Mouse (Mus musculus) erythroblast, embryonic 14.5 days (primary cell): ENCODE results near the gene Ip6k3. TPM values are rescaled to one million over a fixed set of nuclear protein-coding genes. Genes with fewer than 3 reads are reported as not detected.
A peak's percentile ranks its signal among the peaks of the same experiment; 100 is the strongest.

ENCODE experiments used
- H3K27me3 ChIP-seq: 2 replicates; pipeline ENCODE4 v1.6.1; 2012; ENCODE audit warnings: inconsistent platforms; ENCODE audit not compliant: control insufficient read depth
- H3K36me3 ChIP-seq: 2 replicates; pipeline ENCODE4 v1.6.1; 2012; ENCODE audit warnings: mild to moderate bottlenecking, inconsistent platforms; ENCODE audit not compliant: control insufficient read depth
- H3K4me1 ChIP-seq: 2 replicates; pipeline ENCODE4 v1.6.1; 2012; ENCODE audit warnings: inconsistent platforms; ENCODE audit not compliant: control insufficient read depth
- H3K4me3 ChIP-seq: replicated peaks from 2 replicates; pipeline ENCODE3; 2012; ENCODE audit warnings: moderate library complexity, mild to moderate bottlenecking, inconsistent platforms
- H3K9me3 ChIP-seq: 2 replicates; pipeline ENCODE4 v1.6.1; 2012; ENCODE audit warnings: low read length, inconsistent platforms, mixed read lengths; ENCODE audit not compliant: control insufficient read depth
- GATA1 ChIP-seq: IDR thresholded peaks from 2 replicates; pipeline ENCODE4 v1.6.1; 2012; ENCODE audit warnings: low read length, inconsistent platforms, mixed read lengths
- TAL1 ChIP-seq: IDR thresholded peaks from 3 replicates; pipeline ENCODE4 v1.6.1; 2012; ENCODE audit warnings: low read length, inconsistent platforms, mixed read lengths
- polyA plus RNA-seq: library from polyadenylated mRNA; stranded (reverse); fragments of >175 nt; gene quantifications from 2 replicates; pipeline ENCODE4 v1.2.3, GENCODE M21; 2012

Gene Ip6k3
- polyA plus RNA-seq, 1 experiment: not detected

GRCm38 (mm10) chr17:27187059-27187458 is 19.5 kb upstream of the Ip6k3 start:
- H3K4me1 ChIP-seq: peaks cover 59% of the 10 kb centered on the region
- peaks cover 31% of the 10 kb centered on the region for H3K36me3 ChIP-seq
- TF ChIP-seq GATA1 (no peak), TAL1 (no peak)
- no peaks in the 10 kb centered on the region; the same call in 1 of the 2 replicates for H3K9me3 ChIP-seq
- peaks cover 9% of the 10 kb centered on the region; the same call in 1 of the 2 replicates for H3K27me3 ChIP-seq
- H3K4me3 ChIP-seq: no peak overlapping the region

- Histone ChIP-seq H3K36me3 (peaks cover 22% of the 10 kb centered on the region), H3K27me3 (peaks cover 9% of the 10 kb centered on the region; the same call in 1 of the 2 replicates), H3K4me3 (no peak overlapping the region), H3K9me3 (no peaks in the 10 kb centered on the region; the same call in 1 of the 2 replicates), H3K4me1 (peaks cover 63% of the 10 kb centered on the region)
- TF ChIP-seq GATA1 (no peak), TAL1 (no peak)
Measured at GRCm38 (mm10) chr17:27186068-27186467, 18.5 kb upstream of the Ip6k3 start.

- Histone ChIP-seq H3K9me3 (peaks cover 10% of the 10 kb centered on the region), H3K36me3 (peaks cover 2% of the 10 kb centered on the region; the same call in 1 of the 2 replicates), H3K4me1 (peaks cover 67% of the 10 kb centered on the region), H3K4me3 (peak overlapping the region; percentile 34), H3K27me3 (peaks cover 9% of the 10 kb centered on the region; the same call in 1 of the 2 replicates)
- TF ChIP-seq GATA1 (no peak), TAL1 (no peak)
Measured at GRCm38 (mm10) chr17:27183667-27184292, 16.2 kb upstream of the Ip6k3 start.

GRCm38 (mm10) chr17:27182401-27182800 is 14.8 kb upstream of the Ip6k3 start:
- peaks cover 4% of the 10 kb centered on the region; the same call in 1 of the 2 replicates for H3K36me3 ChIP-seq
- H3K27me3 ChIP-seq: peaks cover 4% of the 10 kb centered on the region; the same call in 1 of the 2 replicates
- H3K4me1 ChIP-seq: peaks cover 74% of the 10 kb centered on the region
- TF ChIP-seq GATA1: no peak
- TF ChIP-seq TAL1: no peak
- no peak overlapping the region for H3K4me3 ChIP-seq
- H3K9me3 ChIP-seq: peaks cover 19% of the 10 kb centered on the region

- Histone ChIP-seq H3K27me3 (no peaks in the 10 kb centered on the region; the same call in 1 of the 2 replicates), H3K9me3 (peaks cover 19% of the 10 kb centered on the region), H3K4me3 (no peak overlapping the region), H3K4me1 (peaks cover 70% of the 10 kb centered on the region), H3K36me3 (peaks cover 4% of the 10 kb centered on the region; the same call in 1 of the 2 replicates)
- TF ChIP-seq TAL1 (no peak), GATA1 (no peak)
Measured at GRCm38 (mm10) chr17:27181666-27182065, 14.1 kb upstream of the Ip6k3 start.

GRCm38 (mm10) chr17:27179681-27180280 is 12.2 kb upstream of the Ip6k3 start:
- H3K4me1 ChIP-seq: peaks cover 62% of the 10 kb centered on the region
- H3K36me3 ChIP-seq: peaks cover 4% of the 10 kb centered on the region; the same call in 1 of the 2 replicates
- H3K27me3 ChIP-seq: no peaks in the 10 kb centered on the region; the same call in 1 of the 2 replicates
- peaks cover 19% of the 10 kb centered on the region for H3K9me3 ChIP-seq
- no peak for TF ChIP-seq GATA1
- TF ChIP-seq TAL1: no peak
- no peak overlapping the region for H3K4me3 ChIP-seq

GRCm38 (mm10) chr17:27178427-27179177 is 11.0 kb upstream of the Ip6k3 start:
- peaks cover 4% of the 10 kb centered on the region; the same call in 1 of the 2 replicates for H3K36me3 ChIP-seq
- H3K27me3 ChIP-seq: no peaks in the 10 kb centered on the region; the same call in 1 of the 2 replicates
- H3K9me3 ChIP-seq: peaks cover 19% of the 10 kb centered on the region
- peaks cover 51% of the 10 kb centered on the region for H3K4me1 ChIP-seq
- TF ChIP-seq GATA1 (no peak), TAL1 (no peak)
- H3K4me3 ChIP-seq: no peak overlapping the region

GRCm38 (mm10) chr17:27178019-27178418 is 10.4 kb upstream of the Ip6k3 start:
- Histone ChIP-seq H3K4me1 (peaks cover 46% of the 10 kb centered on the region), H3K36me3 (peaks cover 4% of the 10 kb centered on the region; the same call in 1 of the 2 replicates), H3K27me3 (no peaks in the 10 kb centered on the region; the same call in 1 of the 2 replicates), H3K4me3 (no peak overlapping the region), H3K9me3 (peaks cover 19% of the 10 kb centered on the region)
- TF ChIP-seq TAL1 (no peak), GATA1 (no peak)

- H3K4me1 ChIP-seq: peaks cover 34% of the 10 kb centered on the region
- TF ChIP-seq GATA1 (no peak), TAL1 (no peak)
- no peaks in the 10 kb centered on the region; the same call in 1 of the 2 replicates for H3K27me3 ChIP-seq
- no peak overlapping the region for H3K4me3 ChIP-seq
- H3K9me3 ChIP-seq: peaks cover 19% of the 10 kb centered on the region
- H3K36me3 ChIP-seq: peaks cover 4% of the 10 kb centered on the region; the same call in 1 of the 2 replicates
Measured at GRCm38 (mm10) chr17:27176754-27177153, 9.2 kb upstream of the Ip6k3 start.
